Mouse (Mus musculus): Measurements from ENCODE around the gene Rdh16. TPM values are rescaled to one million over a fixed set of nuclear protein-coding genes. Genes with fewer than 3 reads are reported as not detected.
"Not testable (repeated sequence)": the region's sequence is repeated elsewhere in the genome, so short reads cannot be mapped to it uniquely, and the experiment has no call there.

Rdh16 gene
- polyA plus RNA-seq, 1 experiment from 2014 or later = not detected

- not testable (repeated sequence) for ATAC-seq (ENCODE audit: insufficient read depth, low FRiP score, low read depth)
Observed at GRCm38 (mm10) chr10:127785411-127785810, 15.5 kb upstream of the Rdh16 start.

GRCm38 (mm10) chr10:127799295-127799694 is 1.7 kb upstream of the Rdh16 start:
- H3K9ac ChIP-seq = no peak overlapping the region
- H3K27me3 ChIP-seq (replicated peaks) = no peaks in the 10 kb centered on the region
- no peaks in the 10 kb centered on the region for H3K36me3 ChIP-seq
- H3K4me3 ChIP-seq (replicated peaks) = no peak overlapping the region
- no peak overlapping the region for H3K27ac ChIP-seq
- H3K4me1 ChIP-seq = no peaks in the 10 kb centered on the region
- H3K9me3 ChIP-seq = no peaks in the 10 kb centered on the region
- WGBS = 69% methylated on average over 1 of the region's 1 CpGs
- no peak overlapping the region for H3K4me2 ChIP-seq
- ATAC-seq (ENCODE audit: insufficient read depth, low FRiP score, low read depth) = no peak

More at GRCm38 (mm10) chr10:127785411-127785810, 15.5 kb upstream of the Rdh16 start:
- not testable (repeated sequence) for H3K27me3 ChIP-seq (replicated peaks); H3K4me3 ChIP-seq (replicated peaks); H3K9me3 ChIP-seq; H3K36me3 ChIP-seq; H3K9ac ChIP-seq; H3K4me1 ChIP-seq; H3K27ac ChIP-seq; H3K4me2 ChIP-seq
- 84% methylated on average over 1 of the region's 1 CpGs for WGBS

- H3K36me3 ChIP-seq = no peaks in the 10 kb centered on the region
- no peaks in the 10 kb centered on the region for H3K27me3 ChIP-seq (replicated peaks)
- no peaks in the 10 kb centered on the region for H3K4me1 ChIP-seq
- H3K9me3 ChIP-seq = no peaks in the 10 kb centered on the region
- no peak overlapping the region for H3K4me2 ChIP-seq
- ATAC-seq (ENCODE audit: insufficient read depth, low FRiP score, low read depth) = no peak
- no peak overlapping the region for H3K27ac ChIP-seq
- H3K9ac ChIP-seq = no peak overlapping the region
- 77% methylated on average over 2 of the region's 2 CpGs for WGBS
- H3K4me3 ChIP-seq (replicated peaks) = no peak overlapping the region
Observed at GRCm38 (mm10) chr10:127801612-127802011, 660 bp downstream of the Rdh16 start.

- Histone ChIP-seq H3K4me1 (no peaks in the 10 kb centered on the region), H3K9ac (no peak overlapping the region), H3K27ac (no peak overlapping the region), H3K27me3 (replicated peaks) (no peaks in the 10 kb centered on the region), H3K9me3 (no peaks in the 10 kb centered on the region), H3K36me3 (no peaks in the 10 kb centered on the region), H3K4me3 (replicated peaks) (no peak overlapping the region), H3K4me2 (no peak overlapping the region)
- no peak for ATAC-seq (ENCODE audit: insufficient read depth, low FRiP score, low read depth)
- 76% methylated on average over 5 of the region's 5 CpGs for WGBS
Observed at GRCm38 (mm10) chr10:127802236-127802635, 1.3 kb downstream of the Rdh16 start.

- no peaks in the 10 kb centered on the region for H3K27me3 ChIP-seq (replicated peaks)
- no peak overlapping the region for H3K4me3 ChIP-seq (replicated peaks)
- no peaks in the 10 kb centered on the region for H3K9me3 ChIP-seq
- no peak overlapping the region for H3K4me2 ChIP-seq
- WGBS = 57% methylated on average over 7 of the region's 7 CpGs
- no peak overlapping the region for H3K27ac ChIP-seq
- H3K36me3 ChIP-seq = no peaks in the 10 kb centered on the region
- H3K9ac ChIP-seq = no peak overlapping the region
- no peak for ATAC-seq (ENCODE audit: insufficient read depth, low FRiP score, low read depth)
- H3K4me1 ChIP-seq = no peaks in the 10 kb centered on the region
Observed at GRCm38 (mm10) chr10:127804416-127804815, 3.5 kb downstream of the Rdh16 start.

- no peaks in the 10 kb centered on the region for H3K4me1 ChIP-seq
- H3K9ac ChIP-seq = no peak overlapping the region
- H3K36me3 ChIP-seq = no peaks in the 10 kb centered on the region
- no peaks in the 10 kb centered on the region for H3K9me3 ChIP-seq
- no peak overlapping the region for H3K4me3 ChIP-seq (replicated peaks)
- no peak overlapping the region for H3K27ac ChIP-seq
- no peaks in the 10 kb centered on the region for H3K27me3 ChIP-seq (replicated peaks)
- ATAC-seq (ENCODE audit: insufficient read depth, low FRiP score, low read depth) = no peak
- H3K4me2 ChIP-seq = no peak overlapping the region
Observed at GRCm38 (mm10) chr10:127815888-127816287, 14.9 kb downstream of the Rdh16 start.

- not testable (repeated sequence) for H3K27me3 ChIP-seq (replicated peaks)
- 60% methylated on average over 4 of the region's 4 CpGs for WGBS
Observed at GRCm38 (mm10) chr10:127817268-127817910, 16.4 kb downstream of the Rdh16 start.

GRCm38 (mm10) chr10:127821806-127822205 is 20.9 kb downstream of the Rdh16 start:
- not testable (repeated sequence) for ATAC-seq (ENCODE audit: insufficient read depth, low FRiP score, low read depth); H3K4me1 ChIP-seq; H3K4me3 ChIP-seq (replicated peaks); H3K27me3 ChIP-seq (replicated peaks); H3K36me3 ChIP-seq; H3K27ac ChIP-seq; H3K9me3 ChIP-seq; H3K9ac ChIP-seq; H3K4me2 ChIP-seq
- WGBS = 86% methylated on average over 2 of the region's 2 CpGs

More at GRCm38 (mm10) chr10:127817268-127817910, 16.4 kb downstream of the Rdh16 start:
- H3K9me3 ChIP-seq; ATAC-seq (ENCODE audit: insufficient read depth, low FRiP score, low read depth); H3K4me3 ChIP-seq (replicated peaks); H3K4me2 ChIP-seq; H3K27ac ChIP-seq; H3K36me3 ChIP-seq; H3K4me1 ChIP-seq; H3K9ac ChIP-seq: not testable (repeated sequence)

GRCm38 (mm10) chr10:127825386-127825785 is 24.4 kb downstream of the Rdh16 start:
- Histone ChIP-seq H3K9ac (no peak overlapping the region), H3K4me2 (no peak overlapping the region), H3K36me3 (no peaks in the 10 kb centered on the region), H3K27me3 (replicated peaks) (no peaks in the 10 kb centered on the region), H3K9me3 (no peaks in the 10 kb centered on the region), H3K27ac (no peak overlapping the region), H3K4me3 (replicated peaks) (no peak overlapping the region), H3K4me1 (no peaks in the 10 kb centered on the region)
- 77% methylated on average over 6 of the region's 6 CpGs for WGBS
- ATAC-seq (ENCODE audit: insufficient read depth, low FRiP score, low read depth) = no peak

GRCm38 (mm10) chr10:127829121-127829520 is 28.2 kb downstream of the Rdh16 start:
- Histone ChIP-seq H3K4me2 (no peak overlapping the region), H3K9ac (no peak overlapping the region), H3K4me3 (replicated peaks) (no peak overlapping the region), H3K4me1 (no peaks in the 10 kb centered on the region), H3K36me3 (no peaks in the 10 kb centered on the region), H3K9me3 (no peaks in the 10 kb centered on the region), H3K27me3 (replicated peaks) (no peaks in the 10 kb centered on the region), H3K27ac (no peak overlapping the region)
- no peak for ATAC-seq (ENCODE audit: insufficient read depth, low FRiP score, low read depth)
- 72% methylated on average over 3 of the region's 3 CpGs for WGBS

GRCm38 (mm10) chr10:127834186-127834585 is 33.2 kb downstream of the Rdh16 start:
- not testable (repeated sequence) for H3K27me3 ChIP-seq (replicated peaks); H3K4me1 ChIP-seq; H3K9ac ChIP-seq; H3K36me3 ChIP-seq; H3K27ac ChIP-seq; H3K4me3 ChIP-seq (replicated peaks); H3K9me3 ChIP-seq; ATAC-seq (ENCODE audit: insufficient read depth, low FRiP score, low read depth); H3K4me2 ChIP-seq
- WGBS = 90% methylated on average over 1 of the region's 1 CpGs

- H3K4me3 ChIP-seq (replicated peaks) = no peak overlapping the region
- 69% methylated on average over 5 of the region's 5 CpGs for WGBS
- no peaks in the 10 kb centered on the region for H3K4me1 ChIP-seq
- no peaks in the 10 kb centered on the region for H3K9me3 ChIP-seq
- no peak overlapping the region for H3K9ac ChIP-seq
- H3K27me3 ChIP-seq (replicated peaks) = no peaks in the 10 kb centered on the region
- no peak for ATAC-seq (ENCODE audit: insufficient read depth, low FRiP score, low read depth)
- no peak overlapping the region for H3K27ac ChIP-seq
- H3K4me2 ChIP-seq = no peak overlapping the region
- no peaks in the 10 kb centered on the region for H3K36me3 ChIP-seq
Observed at GRCm38 (mm10) chr10:127835292-127835691, 34.3 kb downstream of the Rdh16 start.

- H3K27ac ChIP-seq; H3K36me3 ChIP-seq; H3K9ac ChIP-seq; H3K4me2 ChIP-seq; H3K27me3 ChIP-seq (replicated peaks); H3K4me3 ChIP-seq (replicated peaks); H3K9me3 ChIP-seq; ATAC-seq (ENCODE audit: insufficient read depth, low FRiP score, low read depth); H3K4me1 ChIP-seq: not testable (repeated sequence)
- 89% methylated on average over 5 of the region's 5 CpGs for WGBS
Observed at GRCm38 (mm10) chr10:127837793-127838192, 36.8 kb downstream of the Rdh16 start.
